Mouse (Mus musculus) lung, postnatal 0 days (tissue): ENCODE results near the gene Edaradd.

ENCODE experiments used
- CTCF ChIP-seq: IDR thresholded peaks from 2 replicates; pipeline ENCODE4 v1.5.1; 2016; ENCODE audit warnings: antibody characterized with exemption, mild to moderate bottlenecking
- EP300 ChIP-seq: IDR thresholded peaks from 2 replicates; pipeline ENCODE4 v1.6.1; 2016; ENCODE audit warnings: antibody characterized with exemption, mild to moderate bottlenecking, control low read depth

DNA sequence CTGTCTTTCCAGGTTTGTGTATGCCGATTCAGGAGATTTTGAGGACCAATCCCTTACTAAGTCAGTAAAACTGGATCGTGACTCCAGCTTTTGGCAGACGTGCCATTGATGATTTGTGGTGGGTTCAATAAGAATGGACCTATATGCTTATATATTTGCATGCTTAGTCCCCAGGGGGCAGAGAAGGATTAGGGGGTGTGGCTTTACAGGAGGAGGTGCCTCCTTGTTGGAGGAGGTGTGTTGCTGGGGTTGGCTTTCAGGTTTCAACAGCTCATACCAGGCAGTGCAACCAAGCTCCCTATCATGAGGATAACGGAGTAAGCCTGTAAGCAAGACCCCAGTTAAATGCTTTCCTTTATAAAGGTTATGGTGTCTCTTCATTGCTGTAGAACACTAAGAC, 34.0 kb upstream of the Edaradd start:
- no peak for TF ChIP-seq EP300
- no peak for TF ChIP-seq CTCF
